Mouse (Mus musculus): ENCODE data around the gene 1700021F05Rik.
A peak's percentile ranks its signal among the peaks of the same experiment; 100 is the strongest.

1700021F05Rik gene

GRCm38 (mm10) chr10:43540442-43541152 is at the start of gene 1700021F05Rik:
1700021F05Rik (minus strand) TSS chr10:43540994.
- DNase-seq (ENCODE audit: low read depth), result peak; percentile 95

GRCm38 (mm10) chr10:43588470-43589177 is 47.8 kb upstream of the 1700021F05Rik start:
- no peak for DNase-seq (ENCODE audit: low read depth)

- no peak for DNase-seq (ENCODE audit: low read depth)
These were observed 43.7 kb upstream of the 1700021F05Rik start for GRCm38 (mm10) chr10:43584538-43584937.

- DNase-seq (ENCODE audit: low read depth), result no peak
These were observed 40.5 kb upstream of the 1700021F05Rik start for GRCm38 (mm10) chr10:43581260-43581659.

GRCm38 (mm10) chr10:43580649-43581078 is 39.9 kb upstream of the 1700021F05Rik start:
- DNase-seq (ENCODE audit: low read depth), result peak; percentile 21

GRCm38 (mm10) chr10:43579381-43580261 is 38.8 kb upstream of the 1700021F05Rik start:
- peak; percentile 23 for DNase-seq (ENCODE audit: low read depth)

GRCm38 (mm10) chr10:43578754-43579380 is 38.1 kb upstream of the 1700021F05Rik start:
- peak; percentile 41 for DNase-seq (ENCODE audit: low read depth)

GRCm38 (mm10) chr10:43578366-43578753 is 37.6 kb upstream of the 1700021F05Rik start:
- peak; percentile 19 for DNase-seq (ENCODE audit: low read depth)

- no peak for DNase-seq (ENCODE audit: low read depth)
These were observed 37.2 kb upstream of the 1700021F05Rik start, which contains the start of gene Cd24a for GRCm38 (mm10) chr10:43577997-43578331. Cd24a (plus strand) TSS chr10:43578284.

GRCm38 (mm10) chr10:43577299-43577996 is 36.7 kb upstream of the 1700021F05Rik start:
- peak; percentile 11 for DNase-seq (ENCODE audit: low read depth)

GRCm38 (mm10) chr10:43574956-43575355 is 34.2 kb upstream of the 1700021F05Rik start:
- DNase-seq (ENCODE audit: low read depth), result peak; percentile 81

GRCm38 (mm10) chr10:43574352-43574751 is 33.6 kb upstream of the 1700021F05Rik start:
- DNase-seq (ENCODE audit: low read depth), result no peak

GRCm38 (mm10) chr10:43561311-43561710 is 20.5 kb upstream of the 1700021F05Rik start:
- DNase-seq (ENCODE audit: low read depth), result no peak

- no peak for DNase-seq (ENCODE audit: low read depth)
These were observed 20.0 kb upstream of the 1700021F05Rik start for GRCm38 (mm10) chr10:43560765-43561164.

GRCm38 (mm10) chr10:43559313-43559712 is 18.5 kb upstream of the 1700021F05Rik start:
- no peak for DNase-seq (ENCODE audit: low read depth)

- no peak for DNase-seq (ENCODE audit: low read depth)
These were observed 16.9 kb upstream of the 1700021F05Rik start for GRCm38 (mm10) chr10:43557630-43558165.

- DNase-seq (ENCODE audit: low read depth), result no peak
These were observed 10.6 kb upstream of the 1700021F05Rik start for GRCm38 (mm10) chr10:43551388-43551787.

- no peak for DNase-seq (ENCODE audit: low read depth)
These were observed 10.1 kb upstream of the 1700021F05Rik start for GRCm38 (mm10) chr10:43550923-43551322.

GRCm38 (mm10) chr10:43549411-43549810 is 8.6 kb upstream of the 1700021F05Rik start:
- no peak for DNase-seq (ENCODE audit: low read depth)

- DNase-seq (ENCODE audit: low read depth), result no peak
These were observed 355 bp upstream of the 1700021F05Rik start for GRCm38 (mm10) chr10:43541153-43541544.

- peak; percentile 6 for DNase-seq (ENCODE audit: low read depth)
These were observed 966 bp downstream of the 1700021F05Rik start for GRCm38 (mm10) chr10:43539746-43540310.

Measured in naive thymus-derived CD4-positive, alpha-beta T cell, adult 2 months (primary cell).